Comparison of ENCODE assay signal across 30 mouse cellular contexts in genomic region chr17:56560131-56560530, GRCm38 (mm10). TPM values are rescaled to one million over a fixed set of nuclear protein-coding genes. Genes with fewer than 3 reads are reported as not detected.
"Had no signal": no experiment of that assay in that cellular context is flagged by ENCODE, and none has a peak within 500 bp of the region (broad histone marks: within the 10 kb centered on the region; RNA-seq: fewer than 3 reads in every experiment).

No protein-coding gene starts in this region.

- H3K4me2 ChIP-seq: heart, embryonic 12.5 days; hindbrain, embryonic 12.5 days; hindbrain, embryonic 14.5 days; intestine, embryonic 15.5 days; limb, embryonic 12.5 days had no signal

- H3K4me1 ChIP-seq: heart, embryonic 10.5 days; heart, embryonic 12.5 days; hindbrain, embryonic 10.5 days; hindbrain, embryonic 12.5 days; intestine, embryonic 15.5 days; limb, embryonic 10.5 days; limb, embryonic 12.5 days had no signal

- H3K9me3 ChIP-seq: heart, embryonic 10.5 days; heart, embryonic 12.5 days; hindbrain, embryonic 10.5 days; hindbrain, embryonic 12.5 days; intestine, embryonic 15.5 days; limb, embryonic 10.5 days; limb, embryonic 12.5 days had no signal

- DNase-seq: gastrocnemius, adult 2 months; gastrocnemius, postnatal 10 days; gastrocnemius, postnatal 25 days; heart, adult 18-20 months; heart, postnatal 10 days; heart, postnatal 4 days; kidney, adult 18-20 months; kidney, adult 8-10 months; kidney, postnatal 10 days; kidney, postnatal 25 days; kidney, postnatal 4 days had no signal

- H3K4me3 ChIP-seq: gastrocnemius, adult 2 months; heart, embryonic 10.5 days; heart, embryonic 12.5 days; hindbrain, embryonic 10.5 days; hindbrain, embryonic 12.5 days; intestine, embryonic 15.5 days; layer of hippocampus, adult 2 months; left cerebral cortex, adult 2 months; limb, embryonic 10.5 days; limb, embryonic 12.5 days had no signal

- H3K9ac ChIP-seq: heart, embryonic 12.5 days; hindbrain, embryonic 12.5 days; hindbrain, embryonic 14.5 days; intestine, embryonic 15.5 days; limb, embryonic 12.5 days had no signal

- H3K27me3 ChIP-seq: heart, embryonic 12.5 days; hindbrain, embryonic 12.5 days; intestine, embryonic 15.5 days; limb, embryonic 12.5 days had no signal

- H3K27ac ChIP-seq: gastrocnemius, adult 2 months; heart, embryonic 10.5 days; hindbrain, embryonic 10.5 days; hindbrain, embryonic 12.5 days; hindbrain, embryonic 14.5 days; intestine, embryonic 15.5 days; layer of hippocampus, adult 2 months; left cerebral cortex, adult 2 months; limb, embryonic 10.5 days; limb, embryonic 12.5 days had no signal

- ATAC-seq: hindbrain, embryonic 16.5 days; inflammation-experienced regulatory T-cells, adult 6 months; intestine, embryonic 15.5 days; intestine, postnatal 0 days had no signal

RNA-seq across cellular contexts. Expression of gene Gm20219, which starts 5.9 kb away (rescaled TPM):
- polyA plus RNA-seq: intestine, postnatal 0 days had no signal

RNA-seq across cellular contexts. Expression of gene Znrf4, which starts 47.9 kb away (rescaled TPM):
- polyA plus RNA-seq: frontal cortex, adult 2 months; heart, embryonic 10.5 days; heart, embryonic 12.5 days; heart, embryonic 14.5 days; heart, embryonic 16.5 days; hindbrain, embryonic 10.5 days; hindbrain, embryonic 12.5 days; hindbrain, embryonic 14.5 days; hindbrain, embryonic 16.5 days; inflammation-experienced regulatory T-cells, adult 6 months; intestine, embryonic 15.5 days; intestine, postnatal 0 days; kidney, embryonic 14.5 days; kidney, embryonic 16.5 days; limb, embryonic 10.5 days; limb, embryonic 12.5 days; limb, embryonic 14.5 days had no signal
